Mouse (Mus musculus) liver, embryonic 16.5 days (tissue): ENCODE measurements around the gene Cluh. TPM values are rescaled to one million over a fixed set of nuclear protein-coding genes. Genes with fewer than 3 reads are reported as not detected.

Experiments
- ATAC-seq: fragments of 200-750 bp; cut with Nextera tagmentation; 2 replicates; pipeline ENCODE4 v1.8.0; 2017; ENCODE audit warnings: low read depth, mild to moderate bottlenecking, moderate number of reproducible peaks, moderate library complexity
- H3K27ac ChIP-seq: fragments of 300-500 bp; sonication (generic); 2 replicates; pipeline ENCODE4 v1.5.1; 2014; ENCODE audit warnings: mild to moderate bottlenecking, low read length
- H3K27me3 ChIP-seq: fragments of 300-500 bp; sonication (generic); 2 replicates; pipeline ENCODE4 v1.6.1; 2014; ENCODE audit warnings: low read depth, low read length, mixed read lengths; ENCODE audit not compliant: control insufficient read depth, insufficient read depth
- H3K36me3 ChIP-seq: fragments of 300-500 bp; sonication (generic); 2 replicates; pipeline ENCODE4 v1.6.1; 2014; ENCODE audit warnings: mild to moderate bottlenecking; ENCODE audit not compliant: control insufficient read depth, insufficient read depth
- H3K4me1 ChIP-seq: fragments of 300-500 bp; sonication (generic); 2 replicates; pipeline ENCODE4 v1.6.1; 2014; ENCODE audit warnings: low read depth, low read length, mixed read lengths; ENCODE audit not compliant: control insufficient read depth
- H3K4me2 ChIP-seq: fragments of 300-500 bp; sonication (generic); 2 replicates; pipeline ENCODE4 v1.6.1; 2014; ENCODE audit warnings: low read depth, low read length, mixed read lengths
- H3K4me3 ChIP-seq: fragments of 300-500 bp; sonication (generic); 2 replicates; pipeline ENCODE4 v1.5.1; 2014; ENCODE audit warnings: low read depth, mild to moderate bottlenecking, low read length
- H3K9ac ChIP-seq: fragments of 300-500 bp; sonication (generic); 2 replicates; pipeline ENCODE4 v1.6.1; 2014; ENCODE audit warnings: low read depth, low read length
- H3K9me3 ChIP-seq: fragments of 300-500 bp; sonication (generic); replicated peaks from 2 replicates; pipeline ENCODE4 v1.6.1; 2016; ENCODE audit warnings: low read length; ENCODE audit not compliant: control insufficient read depth
- WGBS: fragments of 180-500 bp; shearing (Covaris S2); extraction: QIAGEN DNeasy Blood & Tissue Kit; methylation state at CpG from one replicate; pipeline ENCODE4 v1.1.7; 2014; ENCODE audit not compliant: insufficient replicate concordance; 5-methylcytosine and 5-hydroxymethylcytosine counted together
- polyA plus RNA-seq: library from polyadenylated mRNA; unstranded; fragments of >200 nt; fragmentation: Nextera tagmentation; extraction: Ambion mirVana; gene quantifications from 2 replicates; pipeline ENCODE4 v1.2.1, GENCODE M21; 2015

Gene Cluh
- polyA plus RNA-seq = 30.6 and 35.3 TPM in 2 replicates

DNA sequence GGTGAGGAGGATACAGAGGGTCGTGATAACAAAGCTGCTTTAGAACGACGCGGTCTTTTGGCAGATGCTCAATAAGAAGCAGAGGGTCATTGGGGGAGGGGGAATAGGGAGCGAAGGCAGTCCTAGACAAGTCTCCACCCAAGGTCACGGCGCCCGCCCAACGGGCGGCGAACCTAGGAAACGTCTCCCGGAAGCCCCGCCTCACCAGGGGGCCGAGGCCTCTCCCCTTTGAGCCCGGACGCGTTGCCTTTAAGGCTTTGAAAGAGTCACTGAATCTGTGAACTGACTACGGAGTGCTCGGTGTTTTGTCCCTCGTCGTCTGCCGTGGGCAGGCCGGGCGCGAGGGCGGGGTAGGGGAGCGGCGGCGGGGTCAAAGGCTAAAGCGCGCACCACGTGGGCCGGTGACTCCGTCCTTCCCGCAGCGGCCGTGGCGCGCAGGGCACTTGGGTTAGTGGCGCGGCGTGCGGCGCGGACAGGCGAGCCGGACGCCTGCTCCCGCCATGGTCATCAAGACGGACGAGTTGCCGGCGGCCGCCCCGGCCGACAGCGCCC is at the start of gene Cluh:
Cluh (plus strand) TSS at position 401 of the 552 bp plus-strand sequence.
- Histone ChIP-seq H3K27me3 (no peaks in the 10 kb centered on the region), H3K36me3 (no peaks in the 10 kb centered on the region), H3K27ac (peak within 1 kb of the TSS; percentile 84), H3K9ac (peak within 1 kb of the TSS; percentile 81), H3K9me3 (no peaks in the 10 kb centered on the region), H3K4me3 (peak within 1 kb of the TSS; percentile 88), H3K4me2 (peak within 1 kb of the TSS; percentile 96), H3K4me1 (peaks cover 41% of the 10 kb centered on the region)
- whole genome bisulfite sequencing = 0% methylated on average over 58 of the region's 58 CpGs
- ATAC-seq = peak; percentile 90

DNA sequence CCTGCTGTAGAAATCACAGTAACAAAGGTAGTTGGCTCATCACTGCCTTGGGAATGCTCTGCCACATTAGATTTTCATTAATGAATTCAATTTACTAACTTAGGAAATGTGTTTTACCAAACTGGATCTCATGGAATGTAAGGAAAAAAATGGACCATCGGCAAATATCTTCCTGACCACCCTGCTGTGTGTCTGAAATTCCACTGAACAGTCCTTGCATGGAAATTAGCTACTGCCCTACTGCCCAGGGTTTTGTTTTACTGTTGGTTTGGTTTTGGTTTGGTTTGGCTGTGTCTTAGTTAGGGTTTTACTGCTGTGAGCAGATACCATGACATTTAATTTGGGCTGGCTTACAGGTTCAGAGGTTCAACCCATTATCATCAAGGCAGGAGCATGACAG is 47.0 kb upstream of the Cluh start:
- H3K9me3 ChIP-seq = peaks cover 4% of the 10 kb centered on the region; the same call in 1 of the 2 replicates
- WGBS = 69% methylated on average over 1 of the region's 1 CpGs
- no peak overlapping the region for H3K4me3 ChIP-seq
- H3K9ac ChIP-seq = no peak overlapping the region
- peaks cover 2% of the 10 kb centered on the region; the same call in 1 of the 2 replicates for H3K27me3 ChIP-seq
- no peaks in the 10 kb centered on the region for H3K36me3 ChIP-seq
- ATAC-seq = no peak
- no peaks in the 10 kb centered on the region for H3K4me1 ChIP-seq
- no peak overlapping the region for H3K27ac ChIP-seq
- H3K4me2 ChIP-seq = no peak overlapping the region

DNA sequence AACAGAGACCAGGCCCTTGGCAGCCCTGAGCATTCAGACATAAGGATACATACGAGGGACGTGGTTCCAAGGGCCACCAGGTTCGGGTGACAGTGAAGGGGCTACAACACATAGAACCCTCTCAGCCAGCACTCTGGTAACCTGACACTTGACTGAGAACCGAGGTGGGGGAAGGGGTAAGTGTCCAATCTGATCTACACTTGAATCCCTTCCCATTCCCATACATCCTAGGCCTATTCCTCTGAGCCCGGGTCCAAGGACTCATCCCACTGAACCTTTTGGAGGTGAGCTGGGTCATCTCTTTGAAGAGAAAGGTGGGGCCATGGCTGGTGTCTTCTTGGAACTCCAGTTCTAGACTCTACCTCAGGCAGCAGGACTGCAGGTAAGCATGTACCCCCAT is 39.2 kb upstream of the Cluh start:
- H3K27me3 ChIP-seq = peaks cover 59% of the 10 kb centered on the region
- H3K9me3 ChIP-seq = no peaks in the 10 kb centered on the region
- H3K4me2 ChIP-seq = no peak overlapping the region
- no peak overlapping the region for H3K9ac ChIP-seq
- no peak for ATAC-seq
- H3K4me3 ChIP-seq = no peak overlapping the region
- 30% methylated on average over 5 of the region's 5 CpGs for WGBS
- no peak overlapping the region for H3K27ac ChIP-seq
- no peaks in the 10 kb centered on the region for H3K36me3 ChIP-seq
- peaks cover 5% of the 10 kb centered on the region for H3K4me1 ChIP-seq

DNA sequence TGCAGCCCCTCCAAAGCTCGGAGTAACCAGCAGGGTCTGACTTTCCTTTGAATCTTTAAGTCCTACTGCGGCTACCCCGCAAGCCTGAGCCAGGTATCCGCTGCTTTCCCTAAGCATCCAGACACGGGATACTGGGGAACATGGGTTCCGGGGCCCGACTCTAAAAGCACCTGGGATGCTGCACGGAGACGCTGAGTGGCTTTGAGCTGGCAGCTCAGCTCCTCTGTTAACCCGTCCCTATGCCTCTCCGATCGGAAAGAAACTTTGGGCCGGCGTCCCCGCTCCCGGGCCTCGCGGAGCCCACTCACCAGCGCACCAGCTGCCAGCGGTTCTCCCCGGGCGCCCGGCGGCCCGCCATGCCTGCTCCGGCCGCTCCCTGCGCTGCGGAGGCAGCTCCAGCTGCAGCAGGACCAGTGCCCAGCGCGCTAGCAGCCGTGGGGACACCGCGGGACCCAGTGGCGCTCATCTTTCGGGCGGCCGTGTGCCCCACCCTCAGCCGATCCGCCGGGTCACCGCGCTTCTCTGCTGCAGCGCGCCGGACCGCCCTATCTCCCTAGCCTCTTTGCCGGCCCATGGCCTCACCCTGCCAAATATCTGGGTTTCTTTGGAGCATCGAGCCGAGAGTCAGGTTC is 38.6 kb upstream of the Cluh start, which contains the start of gene Rap1gap2:
Rap1gap2 (minus strand) TSS at position 371 of the 632 bp plus-strand sequence.
- H3K9ac ChIP-seq = no peak within 1 kb of the TSS
- peak within 1 kb of the TSS; percentile 26 for H3K4me3 ChIP-seq
- no peak within 1 kb of the TSS for H3K27ac ChIP-seq
- peaks cover 65% of the 10 kb centered on the region for H3K27me3 ChIP-seq
- ATAC-seq = peak; percentile 51; the same call in 1 of the 2 replicates
- H3K4me2 ChIP-seq = peak within 1 kb of the TSS; percentile 46
- peaks cover 5% of the 10 kb centered on the region for H3K4me1 ChIP-seq
- no peaks in the 10 kb centered on the region for H3K36me3 ChIP-seq
- 2% methylated on average over 50 of the region's 50 CpGs for WGBS
- H3K9me3 ChIP-seq = no peaks in the 10 kb centered on the region

DNA sequence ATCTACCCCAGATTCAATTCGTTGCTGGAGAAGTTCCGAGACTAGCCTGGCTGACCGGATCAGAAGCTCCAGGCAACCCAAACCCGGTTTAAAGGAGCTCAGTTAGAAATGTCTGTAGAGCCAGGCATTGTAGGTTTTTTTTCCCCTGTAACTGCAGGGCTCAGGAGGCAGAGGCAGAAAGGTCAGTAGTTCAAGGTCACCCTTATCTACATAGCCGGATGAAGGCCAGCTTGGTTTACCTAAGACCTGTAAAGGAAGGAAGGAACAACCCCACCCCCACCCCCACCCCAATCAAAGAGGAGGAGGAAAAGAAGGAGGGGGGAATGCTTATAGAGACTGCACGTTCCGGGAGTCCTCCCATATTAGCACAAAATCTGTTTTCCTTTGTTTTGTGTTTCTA is 37.9 kb upstream of the Cluh start:
- 11% methylated on average over 7 of the region's 7 CpGs for WGBS
- peaks cover 71% of the 10 kb centered on the region for H3K27me3 ChIP-seq

DNA sequence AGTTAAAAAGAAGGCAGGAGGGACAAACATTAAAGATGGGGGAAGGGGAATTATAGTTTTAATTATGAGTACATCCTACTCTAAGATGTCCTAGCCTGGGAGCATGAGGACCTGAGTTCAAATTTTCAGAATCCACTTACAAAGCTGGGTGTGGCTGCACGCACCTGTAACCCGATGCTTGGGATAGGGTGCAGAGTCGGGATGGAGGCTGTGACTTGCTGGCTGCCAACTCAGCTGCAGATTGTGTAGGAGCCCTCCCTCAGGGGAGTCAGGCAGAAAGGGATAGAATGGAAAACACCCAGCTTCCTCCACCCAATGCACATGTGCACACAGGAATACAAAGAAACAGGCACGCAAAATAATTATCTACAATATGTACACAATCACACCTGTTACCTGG is 35.9 kb upstream of the Cluh start:
- WGBS = 55% methylated on average over 4 of the region's 4 CpGs
- H3K27me3 ChIP-seq = peaks cover 73% of the 10 kb centered on the region
- no peak for ATAC-seq

More for the DNA sequence above, 37.9 kb upstream of the Cluh start:
- no peak for ATAC-seq
- H3K9me3 ChIP-seq = no peaks in the 10 kb centered on the region
- H3K36me3 ChIP-seq = no peaks in the 10 kb centered on the region
- peaks cover 5% of the 10 kb centered on the region for H3K4me1 ChIP-seq
- H3K4me2 ChIP-seq = no peak overlapping the region
- H3K9ac ChIP-seq = no peak overlapping the region
- no peak overlapping the region for H3K27ac ChIP-seq
- no peak overlapping the region for H3K4me3 ChIP-seq

DNA sequence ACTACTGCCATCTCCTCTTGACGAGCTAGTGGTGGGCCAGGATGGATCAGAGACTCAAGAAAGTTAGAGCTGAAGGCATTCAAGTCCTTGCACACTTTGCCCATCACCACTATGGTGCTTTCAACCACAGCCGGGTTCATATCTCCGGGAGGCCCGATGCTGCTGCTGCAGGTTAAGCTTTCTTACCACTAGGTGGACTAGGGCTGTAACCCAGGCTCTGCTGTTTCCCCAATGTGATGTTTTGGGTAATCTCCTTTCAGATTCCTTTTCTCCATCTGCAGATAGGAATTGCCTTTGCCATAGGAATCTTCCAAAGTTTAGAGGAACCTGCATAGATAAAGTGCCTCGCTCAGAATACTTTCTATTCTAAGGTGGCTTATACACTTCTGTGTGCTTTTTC is 33.7 kb upstream of the Cluh start:
- no peak for ATAC-seq
- Histone ChIP-seq H3K9ac (no peak overlapping the region), H3K9me3 (no peaks in the 10 kb centered on the region), H3K4me2 (no peak overlapping the region), H3K36me3 (no peaks in the 10 kb centered on the region), H3K27ac (no peak overlapping the region), H3K27me3 (peaks cover 65% of the 10 kb centered on the region), H3K4me1 (peaks cover 11% of the 10 kb centered on the region), H3K4me3 (no peak overlapping the region)
- WGBS = 33% methylated on average over 5 of the region's 5 CpGs

More for the DNA sequence above, 35.9 kb upstream of the Cluh start:
- Histone ChIP-seq H3K36me3 (no peaks in the 10 kb centered on the region), H3K27ac (no peak overlapping the region), H3K4me3 (no peak overlapping the region), H3K4me2 (no peak overlapping the region), H3K4me1 (peaks cover 5% of the 10 kb centered on the region), H3K9me3 (no peaks in the 10 kb centered on the region), H3K9ac (no peak overlapping the region)

DNA sequence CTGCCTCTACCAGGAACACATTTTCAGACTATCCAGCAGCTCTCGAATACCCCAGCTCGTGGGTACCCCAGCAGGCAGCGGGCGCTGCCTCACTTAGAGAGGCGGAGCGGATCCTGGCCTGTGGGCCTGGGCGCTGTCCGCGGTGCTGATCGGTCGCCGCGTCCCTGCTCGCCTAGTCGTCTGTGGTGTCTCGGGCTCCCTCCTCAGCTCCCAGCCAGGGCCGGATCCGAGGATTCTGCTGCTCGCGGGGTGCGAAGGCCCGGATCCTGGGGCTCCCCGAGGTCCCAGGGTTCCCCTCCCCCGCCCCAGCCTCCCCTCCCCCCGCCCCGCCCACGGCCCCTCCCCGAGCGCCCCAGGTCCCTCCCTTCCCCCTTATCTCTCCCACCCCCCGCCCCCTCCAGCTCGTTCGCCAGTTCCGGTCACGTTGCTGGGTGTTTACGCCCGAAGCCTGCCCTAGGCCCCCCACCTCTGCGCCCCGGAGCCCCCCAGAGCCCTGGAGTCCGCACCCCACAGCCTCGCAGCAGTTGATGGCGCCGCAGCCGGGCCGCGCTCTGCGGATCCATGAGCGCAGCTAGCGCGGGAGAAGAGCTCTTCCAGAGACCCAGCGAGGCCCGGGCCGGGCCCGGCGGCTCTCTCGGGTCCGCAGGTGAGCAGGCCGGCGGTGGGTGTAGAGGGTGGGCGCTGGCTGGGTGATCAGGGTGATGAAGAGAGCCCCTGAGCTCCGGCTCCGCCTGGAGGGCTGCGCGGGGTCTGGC is 29.9 kb upstream of the Cluh start, which contains the start of gene Ccdc92b:
Ccdc92b (plus strand) TSS at position 405 of the 755 bp plus-strand sequence.
- Histone ChIP-seq H3K27me3 (peaks cover 33% of the 10 kb centered on the region), H3K4me2 (peak within 1 kb of the TSS; percentile 78), H3K27ac (peak within 1 kb of the TSS; percentile 95), H3K9me3 (no peaks in the 10 kb centered on the region), H3K4me1 (peaks cover 39% of the 10 kb centered on the region), H3K4me3 (peak within 1 kb of the TSS; percentile 85), H3K36me3 (peaks cover 14% of the 10 kb centered on the region), H3K9ac (peak within 1 kb of the TSS; percentile 93)
- ATAC-seq = peak; percentile 64
- WGBS = 2% methylated on average over 46 of the region's 63 CpGs

DNA sequence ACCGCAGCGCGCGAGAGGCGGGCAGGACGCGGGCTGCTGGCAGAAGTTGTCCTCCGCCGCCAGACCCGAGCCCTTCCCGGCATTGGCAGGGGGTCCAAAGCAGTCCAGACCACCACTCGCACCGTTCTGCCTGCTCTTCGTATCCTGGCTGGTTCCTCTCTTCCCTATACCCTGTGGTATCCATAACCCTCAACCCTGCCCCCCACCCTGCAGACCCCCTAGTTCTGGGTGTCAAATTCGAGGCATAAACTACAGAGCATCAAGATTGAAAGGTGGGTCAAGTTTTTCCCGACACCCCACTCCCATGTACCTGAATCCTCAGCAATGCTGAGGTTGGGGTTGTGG is 29.4 kb upstream of the Cluh start:
- H3K27me3 ChIP-seq = peaks cover 30% of the 10 kb centered on the region
- no peak for ATAC-seq
- peaks cover 44% of the 10 kb centered on the region for H3K4me1 ChIP-seq
- H3K9me3 ChIP-seq = no peaks in the 10 kb centered on the region
- WGBS = 3% methylated on average over 15 of the region's 16 CpGs
- H3K4me2 ChIP-seq = peak overlapping the region; percentile 78
- H3K4me3 ChIP-seq = peak overlapping the region; percentile 85
- H3K27ac ChIP-seq = peak overlapping the region; percentile 95
- peaks cover 14% of the 10 kb centered on the region for H3K36me3 ChIP-seq
- peak overlapping the region; percentile 93 for H3K9ac ChIP-seq
